Mouse (Mus musculus): ENCODE measurements around the gene Phb2.
A peak's percentile ranks its signal among the peaks of the same experiment; 100 is the strongest.

Phb2 gene

GRCm38 (mm10) chr6:124746654-124747632 is 34.8 kb downstream of the Phb2 start:
- no peak for DNase-seq (ENCODE audit: low spot score)

DNA sequence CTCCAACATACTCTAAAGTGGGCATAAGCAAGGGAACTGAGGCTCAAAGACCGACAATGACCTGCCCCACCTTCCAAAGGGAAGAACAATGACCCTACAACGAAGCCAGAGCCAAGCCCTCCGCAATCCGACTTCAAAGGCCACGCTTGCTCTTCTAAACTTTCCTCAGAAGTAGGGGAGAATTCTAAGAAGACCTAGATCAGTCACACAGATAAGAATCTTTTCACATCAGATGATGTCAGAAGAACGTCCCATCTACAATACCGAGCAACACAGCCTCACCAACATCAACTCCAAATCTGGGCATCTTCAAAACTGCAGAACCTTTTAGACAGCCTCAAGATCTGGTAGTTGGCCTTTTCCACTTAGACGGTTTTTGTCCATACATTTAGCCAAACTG is 38.3 kb downstream of the Phb2 start:
- no peak for DNase-seq (ENCODE audit: low spot score)

GRCm38 (mm10) chr6:124753861-124754260 is 41.7 kb downstream of the Phb2 start:
- no peak for DNase-seq (ENCODE audit: low spot score)

DNA sequence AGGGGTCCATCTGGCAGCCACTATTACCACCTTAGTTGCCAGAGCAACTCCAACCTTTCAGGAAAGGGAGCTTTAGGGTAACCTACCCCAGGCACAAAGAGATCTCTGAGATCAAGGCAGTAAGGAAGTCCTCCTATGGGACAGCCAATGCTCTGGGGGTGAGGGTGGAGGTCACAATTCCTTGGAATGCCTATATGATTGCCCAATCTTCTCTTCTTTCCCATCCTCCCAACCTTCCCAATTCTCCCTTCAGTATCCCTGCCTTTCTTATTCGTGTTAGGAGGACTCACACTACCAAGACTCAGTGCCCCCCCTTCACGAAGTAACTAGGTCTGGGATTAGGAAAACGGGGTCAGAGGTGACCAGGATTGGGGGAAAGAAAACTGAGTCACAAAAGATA is 43.2 kb downstream of the Phb2 start:
- DNase-seq (ENCODE audit: low spot score) = no peak

- peak; percentile 61 for DNase-seq (ENCODE audit: low spot score)
Measured at GRCm38 (mm10) chr6:124755831-124756595, 43.9 kb downstream of the Phb2 start, which contains the start of the genes Gm45234 and Atn1. Gene Gm45234 (minus strand): TSS chr6:124756021. Gene Atn1 (minus strand): TSS chr6:124756524.

DNA sequence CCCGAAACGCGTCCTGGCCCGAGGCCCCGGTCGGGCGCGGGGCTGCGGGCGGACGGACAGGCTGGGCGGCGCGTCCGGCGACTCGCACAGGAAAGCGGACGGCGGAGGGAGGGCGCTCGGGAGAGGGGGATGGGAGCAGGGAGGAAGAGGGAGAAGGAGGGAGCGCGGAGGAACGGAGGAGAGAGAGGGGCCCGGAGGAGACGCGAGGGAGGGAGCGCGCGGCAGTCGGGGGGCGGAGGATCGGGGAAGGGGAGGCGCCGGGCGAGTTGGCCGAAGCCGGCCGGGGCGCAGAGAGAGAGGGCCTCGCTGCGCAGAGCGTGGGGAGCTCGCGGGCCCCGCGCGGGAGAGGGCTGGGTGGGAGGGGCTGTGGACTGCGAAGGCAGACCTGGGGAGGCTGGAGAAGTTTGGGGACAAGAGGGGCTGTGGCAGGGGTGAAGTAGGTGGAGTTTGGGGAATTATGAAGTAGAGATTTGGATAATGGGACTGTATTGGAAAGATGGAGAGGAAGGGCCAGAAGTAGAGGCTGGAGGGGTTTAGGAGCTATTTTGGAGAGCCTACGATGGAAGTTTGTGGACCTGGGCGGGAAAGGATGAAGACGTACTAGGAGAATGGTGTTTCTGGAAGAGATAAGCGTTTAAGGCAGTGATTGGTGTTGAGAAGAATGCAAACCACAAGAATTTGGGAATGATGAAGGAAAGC is 44.7 kb downstream of the Phb2 start:
- DNase-seq (ENCODE audit: low spot score) = peak; percentile 76

GRCm38 (mm10) chr6:124757351-124757880 is 45.3 kb downstream of the Phb2 start:
- no peak for DNase-seq (ENCODE audit: low spot score)

DNA sequence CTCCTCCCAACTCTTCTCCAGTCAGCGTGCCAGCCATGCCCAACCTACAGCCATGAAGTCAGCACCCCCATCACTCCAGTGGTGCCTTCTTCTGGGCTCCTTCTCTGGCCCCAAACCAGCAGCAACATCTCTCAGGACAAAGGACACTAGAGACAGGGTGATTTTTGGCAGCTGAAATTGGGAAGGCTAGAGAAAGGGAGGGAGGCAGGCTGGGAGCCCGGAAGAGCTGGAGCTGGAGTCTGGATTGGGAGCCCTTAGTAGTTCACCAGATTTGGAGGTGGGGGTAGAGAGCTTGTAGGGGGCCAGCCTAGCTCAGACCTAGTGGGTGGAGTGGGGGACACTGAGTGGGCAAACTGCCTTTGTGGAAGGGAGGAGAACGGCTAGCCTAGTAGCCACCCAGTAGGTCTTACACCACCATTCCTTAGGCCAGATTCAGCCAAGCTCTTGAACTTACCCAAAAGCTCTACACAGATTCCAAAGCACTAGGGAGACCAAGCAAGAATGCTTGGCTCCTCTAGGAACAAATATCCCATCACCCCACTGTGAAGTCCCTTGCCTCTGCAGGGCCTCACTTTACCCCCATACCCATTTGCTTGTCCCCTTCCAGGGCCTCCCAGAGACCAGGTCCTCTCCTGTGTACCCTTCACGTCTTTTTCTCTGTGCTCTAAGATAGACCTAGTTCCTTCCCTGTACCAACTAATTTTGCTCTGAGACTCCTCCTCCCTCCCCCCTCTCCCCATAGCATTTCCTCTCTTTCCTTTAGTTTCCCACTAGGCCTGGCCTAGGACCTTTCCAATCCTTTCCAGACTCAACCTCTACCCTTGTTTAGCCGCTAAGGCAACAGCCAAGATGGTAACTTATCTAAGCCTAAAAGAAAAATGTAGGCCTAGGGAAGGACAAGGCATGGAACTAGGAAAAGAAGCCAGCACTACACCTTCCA is 46.0 kb downstream of the Phb2 start:
- DNase-seq (ENCODE audit: low spot score) = no peak

- DNase-seq (ENCODE audit: low spot score) = no peak
Measured at GRCm38 (mm10) chr6:124758849-124759232, 46.7 kb downstream of the Phb2 start.

DNA sequence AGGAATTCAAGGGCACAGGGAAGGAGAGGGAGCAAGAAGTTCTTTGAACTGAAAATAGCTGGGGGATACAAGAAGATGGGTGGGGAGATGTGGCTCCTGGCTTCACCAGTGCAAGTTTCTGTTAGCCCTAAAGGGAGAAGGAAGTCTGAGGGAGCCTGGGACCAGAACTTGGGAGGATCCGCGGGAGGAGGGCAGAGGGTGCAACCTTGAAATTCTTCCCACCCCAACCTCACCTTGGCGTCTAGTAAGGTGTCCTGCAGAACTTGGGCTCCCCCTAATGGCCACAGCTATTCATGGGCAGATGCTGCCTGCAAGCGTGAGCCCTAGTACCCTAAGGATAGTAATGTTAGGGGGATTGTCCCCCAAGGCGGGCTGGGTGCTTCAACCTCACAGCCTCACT is 47.1 kb downstream of the Phb2 start:
- DNase-seq (ENCODE audit: low spot score) = peak; percentile 84

GRCm38 (mm10) chr6:124765951-124766350 is 53.8 kb downstream of the Phb2 start:
- DNase-seq (ENCODE audit: low spot score) = no peak

Data from urinary bladder, postnatal 25 days (tissue).